Mouse (Mus musculus): ENCODE measurements around the gene Gm49405.
"Not testable (repeated sequence)": the region's sequence is repeated elsewhere in the genome, so short reads cannot be mapped to it uniquely, and the experiment has no call there.

The Gm49405 gene

GRCm38 (mm10) chr19:4000119-4000900 lies at the start of gene Gm49405, which contains the start of gene Nudt8:
Gm49405 (plus strand) TSS chr19:4000626.
Nudt8 (plus strand) TSS chr19:4000580.
- DNase-seq (ENCODE audit: low read depth, low spot score) = peak; percentile 98

GRCm38 (mm10) chr19:3951461-3951860 lies 49.0 kb upstream of the Gm49405 start:
- no peak for DNase-seq (ENCODE audit: low read depth, low spot score)

- DNase-seq (ENCODE audit: low read depth, low spot score) = no peak
These were observed 48.3 kb upstream of the Gm49405 start for GRCm38 (mm10) chr19:3952099-3952498.

- no peak for DNase-seq (ENCODE audit: low read depth, low spot score)
These were observed 45.4 kb upstream of the Gm49405 start for GRCm38 (mm10) chr19:3955033-3955432.

- no peak for DNase-seq (ENCODE audit: low read depth, low spot score)
These were observed 44.6 kb upstream of the Gm49405 start for GRCm38 (mm10) chr19:3955804-3956203.

- DNase-seq (ENCODE audit: low read depth, low spot score) = not testable (repeated sequence)
These were observed 43.0 kb upstream of the Gm49405 start for GRCm38 (mm10) chr19:3957296-3958036.

- DNase-seq (ENCODE audit: low read depth, low spot score) = no peak
These were observed 42.0 kb upstream of the Gm49405 start, which contains the start of gene Aldh3b3 for GRCm38 (mm10) chr19:3958470-3958869. Aldh3b3 (plus strand) TSS chr19:3958645.

- DNase-seq (ENCODE audit: low read depth, low spot score) = no peak
These were observed 41.4 kb upstream of the Gm49405 start for GRCm38 (mm10) chr19:3959030-3959429.

GRCm38 (mm10) chr19:3960211-3960610 lies 40.2 kb upstream of the Gm49405 start:
- no peak for DNase-seq (ENCODE audit: low read depth, low spot score)

GRCm38 (mm10) chr19:3961805-3962204 lies 38.6 kb upstream of the Gm49405 start:
- DNase-seq (ENCODE audit: low read depth, low spot score) = not testable (repeated sequence)

- DNase-seq (ENCODE audit: low read depth, low spot score) = peak; percentile 38
These were observed 38.0 kb upstream of the Gm49405 start for GRCm38 (mm10) chr19:3962469-3962868.

- no peak for DNase-seq (ENCODE audit: low read depth, low spot score)
These were observed 36.4 kb upstream of the Gm49405 start for GRCm38 (mm10) chr19:3964030-3964429.

- DNase-seq (ENCODE audit: low read depth, low spot score) = no peak
These were observed 33.9 kb upstream of the Gm49405 start for GRCm38 (mm10) chr19:3966330-3967075.

- no peak for DNase-seq (ENCODE audit: low read depth, low spot score)
These were observed 33.2 kb upstream of the Gm49405 start for GRCm38 (mm10) chr19:3967258-3967657.

- no peak for DNase-seq (ENCODE audit: low read depth, low spot score)
These were observed 28.2 kb upstream of the Gm49405 start, which contains the start of gene Aldh3b2 for GRCm38 (mm10) chr19:3972229-3972628. Aldh3b2 (plus strand) TSS chr19:3972328.

GRCm38 (mm10) chr19:3974608-3975007 lies 25.8 kb upstream of the Gm49405 start:
- DNase-seq (ENCODE audit: low read depth, low spot score) = not testable (repeated sequence)

- peak; percentile 27 for DNase-seq (ENCODE audit: low read depth, low spot score)
These were observed 24.6 kb upstream of the Gm49405 start for GRCm38 (mm10) chr19:3975866-3976265.

GRCm38 (mm10) chr19:3980309-3980708 lies 20.1 kb upstream of the Gm49405 start:
- DNase-seq (ENCODE audit: low read depth, low spot score) = peak; percentile 88

GRCm38 (mm10) chr19:3980917-3981316 lies 19.5 kb upstream of the Gm49405 start:
- no peak for DNase-seq (ENCODE audit: low read depth, low spot score)

GRCm38 (mm10) chr19:3983527-3984200 lies 16.8 kb upstream of the Gm49405 start:
- no peak for DNase-seq (ENCODE audit: low read depth, low spot score)

GRCm38 (mm10) chr19:3985261-3985681 lies 15.2 kb upstream of the Gm49405 start:
- no peak for DNase-seq (ENCODE audit: low read depth, low spot score)

All from CD4-positive, CD25-positive, alpha-beta regulatory T cell, adult 2 months (primary cell).